Mouse (Mus musculus): ENCODE data around the gene Cnnm2.

GRCm38 (mm10) chr19:46763932-46764762, 2.8 kb downstream of the Cnnm2 start:
- TF ChIP-seq MAFK (IDR thresholded peaks at IDR 0.05; ENCODE audit: insufficient read depth, low read depth, low read length) (no peak), HCFC1 (IDR thresholded peaks at IDR 0.05; ENCODE audit: borderline replicate concordance, insufficient read depth, low read length) (no peak), CHD2 (IDR thresholded peaks at IDR 0.05; ENCODE audit: low read depth, low read length) (no peak), ZC3H11A (IDR thresholded peaks at IDR 0.05; ENCODE audit: borderline replicate concordance, low read depth, low read length) (no peak), ZNF384 (IDR thresholded peaks at IDR 0.05; ENCODE audit: low read depth, low read length) (no peak)

All from ES-E14 (cell line).